Mouse (Mus musculus) ES-CJ7 (cell line): ENCODE results near the gene Ift43.
A peak's percentile ranks its signal among the peaks of the same experiment; 100 is the strongest.

Experiments
- DNase-seq: peaks from one replicate; pipeline ENCODE4 v3.0.0; 2011; ENCODE audit warnings: low read depth, low spot score

The Ift43 gene

DNA sequence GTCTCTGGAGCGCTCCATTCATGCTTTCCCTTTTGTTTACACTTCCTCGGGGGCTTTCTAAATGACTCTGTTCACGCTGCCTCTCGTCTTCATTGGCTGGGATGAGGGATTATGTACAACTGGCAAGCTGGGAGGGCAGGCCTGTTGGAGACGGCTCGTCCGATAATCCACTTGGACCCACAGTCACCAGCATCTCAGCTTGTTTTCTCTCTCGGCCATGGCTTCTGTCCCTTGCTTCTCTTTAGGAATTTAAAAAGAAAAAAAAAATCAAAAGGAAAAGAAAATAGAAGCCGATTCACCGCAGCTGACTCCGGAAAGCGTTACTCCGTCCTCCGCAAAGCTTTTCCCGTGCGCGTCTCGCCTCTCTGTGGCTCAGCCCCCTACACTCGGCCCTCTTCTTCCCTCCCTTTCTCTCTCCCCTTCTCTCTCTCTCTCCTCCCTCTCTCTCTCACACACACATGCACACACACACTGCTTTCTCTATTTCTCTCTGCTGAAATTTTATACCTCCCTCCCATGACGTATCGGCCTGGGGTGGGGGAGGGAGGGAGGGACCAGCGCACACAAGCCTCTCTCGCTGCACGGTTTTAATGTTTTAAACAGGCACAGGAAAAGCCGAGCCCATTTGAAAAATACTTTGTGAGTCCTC is 3.7 kb upstream of the Ift43 start, which contains the start of gene Tgfb3:
Tgfb3 (minus strand) TSS at position 489 of the 649 bp plus-strand sequence.
- no peak for DNase-seq

DNA sequence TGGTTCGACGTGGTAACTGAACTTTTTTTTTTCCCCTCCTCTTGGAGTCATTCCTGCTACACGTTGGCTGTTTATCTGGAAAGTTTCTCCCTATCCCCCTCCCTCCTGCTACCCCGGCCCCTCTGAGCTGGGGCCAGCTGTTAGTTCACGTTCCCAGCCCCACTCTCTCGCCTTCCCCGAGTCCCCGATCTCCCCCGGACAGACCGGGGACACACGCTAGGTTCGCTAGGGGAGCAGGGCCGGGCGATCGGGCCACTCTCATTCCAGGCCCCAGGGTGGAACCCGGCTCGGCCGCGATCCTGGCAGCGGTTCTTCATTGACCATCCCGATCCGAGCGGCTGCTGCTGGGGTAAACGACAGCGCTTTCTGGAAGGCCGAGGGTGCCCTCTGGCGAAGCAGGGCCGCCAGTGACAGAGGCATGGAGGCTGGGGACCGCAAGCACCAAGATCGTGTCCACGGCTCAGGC is 3.1 kb upstream of the Ift43 start:
- DNase-seq = peak; percentile 82

DNA sequence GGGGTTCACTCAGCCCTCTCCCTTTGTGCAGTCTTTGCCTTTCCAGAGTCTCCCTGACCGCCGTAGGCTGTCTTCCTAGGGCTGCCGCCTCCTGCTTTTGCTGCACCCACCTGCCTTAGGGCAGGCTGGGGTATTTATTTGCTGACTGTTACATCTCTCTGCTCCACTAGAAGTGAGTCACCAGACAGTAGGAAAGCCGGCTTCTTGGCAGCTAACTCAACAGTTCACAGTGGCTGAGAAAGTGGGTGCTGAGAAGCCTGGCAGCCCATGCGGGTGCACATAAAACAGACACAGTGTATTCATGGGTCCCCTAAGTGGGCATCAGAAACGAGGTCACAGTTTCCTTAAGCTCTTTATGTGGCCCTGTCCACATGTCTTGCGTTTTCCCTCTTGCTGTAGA is 3.5 kb downstream of the Ift43 start:
- DNase-seq = no peak

- DNase-seq = no peak
These were observed 4.2 kb downstream of the Ift43 start for GRCm38 (mm10) chr12:86086550-86086949.

GRCm38 (mm10) chr12:86088042-86088441 is 5.7 kb downstream of the Ift43 start:
- no peak for DNase-seq

- no peak for DNase-seq
These were observed 8.4 kb downstream of the Ift43 start for GRCm38 (mm10) chr12:86090764-86091163.

- no peak for DNase-seq
These were observed 9.3 kb downstream of the Ift43 start for GRCm38 (mm10) chr12:86091601-86092132.

DNA sequence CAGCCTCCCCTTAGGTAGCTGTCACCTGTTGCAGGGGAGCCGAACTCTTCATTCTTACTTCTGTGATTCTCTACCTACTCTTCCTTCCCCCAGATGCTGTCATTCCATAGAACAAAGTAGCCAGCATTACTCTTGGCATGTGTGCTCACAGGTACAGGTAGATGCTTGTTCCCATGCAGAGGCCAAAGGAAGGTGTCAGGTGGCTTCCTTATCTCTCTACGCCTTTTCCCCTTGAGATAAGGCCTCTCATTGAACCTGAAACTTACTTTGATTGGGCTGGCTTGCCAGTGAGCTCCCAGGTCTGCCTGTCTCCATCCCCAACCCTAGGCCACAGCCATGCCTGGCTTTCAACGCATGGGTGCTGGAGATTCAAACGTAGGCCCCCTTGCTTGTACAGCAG is 11.7 kb downstream of the Ift43 start:
- DNase-seq = no peak

DNA sequence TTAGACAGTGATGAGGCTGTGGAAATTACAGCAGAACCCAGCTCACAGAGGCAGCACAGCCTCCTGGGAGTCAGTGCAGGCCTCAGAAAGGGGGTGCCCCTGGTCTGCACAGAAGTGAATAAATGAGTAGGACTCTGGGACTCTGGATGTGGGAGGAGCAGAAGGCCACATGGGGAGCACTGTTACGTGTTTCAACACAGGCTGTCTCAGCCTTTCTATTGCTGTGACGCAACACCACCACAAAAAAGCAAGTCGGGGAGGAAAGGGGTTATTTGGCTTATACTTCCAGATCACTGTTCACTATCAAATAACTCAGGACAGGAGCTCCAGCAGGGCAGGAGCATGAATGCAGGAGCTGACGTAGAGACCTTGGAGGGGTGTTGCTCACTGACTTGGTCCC is 13.5 kb downstream of the Ift43 start:
- DNase-seq = no peak

- DNase-seq = no peak
These were observed 15.4 kb downstream of the Ift43 start for GRCm38 (mm10) chr12:86097781-86098180.

DNA sequence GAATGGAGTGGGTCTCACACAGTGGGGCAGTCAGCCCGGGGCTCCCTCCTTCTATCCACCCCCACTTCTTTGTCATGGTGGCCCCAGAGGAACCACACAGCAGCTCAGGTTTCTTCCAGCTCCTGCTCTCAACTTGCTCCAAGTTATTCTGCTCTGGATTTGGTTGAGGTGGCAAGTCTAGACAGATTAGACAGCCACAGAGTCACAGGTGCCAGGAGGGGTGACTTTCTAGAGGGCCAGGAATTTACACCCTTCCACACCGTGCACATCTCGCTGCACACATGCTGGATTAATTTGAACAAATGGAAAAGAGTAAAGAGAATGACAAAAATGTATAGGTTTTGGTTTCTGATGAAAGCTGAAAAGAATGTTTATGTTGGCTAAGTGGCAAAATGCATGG is 18.4 kb downstream of the Ift43 start:
- DNase-seq = no peak

DNA sequence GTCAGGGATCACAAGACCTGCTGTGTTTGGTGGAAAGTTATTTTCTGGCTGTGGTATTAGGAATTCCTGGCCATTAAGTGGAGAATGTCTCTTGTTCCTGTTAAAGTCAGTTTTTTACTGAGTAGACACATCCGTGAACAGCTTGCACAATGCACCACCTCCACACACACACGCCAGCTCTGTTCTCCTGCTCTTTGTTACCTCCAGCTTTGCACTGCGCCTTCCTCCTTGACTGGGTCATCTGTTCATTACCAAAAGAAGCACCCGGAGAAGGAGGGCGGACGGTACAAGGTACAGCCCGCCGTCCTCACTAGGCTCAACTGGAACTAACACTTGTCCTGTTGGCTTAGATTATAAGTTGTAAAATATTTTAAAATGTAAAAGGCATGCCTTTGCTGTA is 20.3 kb downstream of the Ift43 start:
- DNase-seq = no peak

GRCm38 (mm10) chr12:86103391-86103790 is 21.1 kb downstream of the Ift43 start:
- no peak for DNase-seq

DNA sequence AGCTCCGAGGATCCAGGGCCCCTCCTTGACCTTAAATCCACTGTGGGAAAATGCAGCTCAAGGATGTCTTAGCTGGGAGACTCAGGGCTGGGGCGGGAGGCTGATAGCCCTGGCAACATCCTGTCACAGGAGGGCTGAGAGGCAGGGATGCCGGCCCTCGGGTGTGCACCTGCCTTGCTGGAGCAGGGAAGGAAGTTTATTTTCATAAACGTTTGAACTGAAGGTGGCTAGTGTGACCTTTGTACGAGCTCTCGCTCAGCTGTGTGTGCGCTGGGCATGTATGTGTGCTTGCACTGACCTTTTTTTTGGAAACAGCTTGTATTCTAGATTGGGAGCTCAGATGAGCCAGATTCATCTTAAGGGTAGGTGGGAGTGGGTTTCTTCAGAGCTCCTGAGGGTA is 21.5 kb downstream of the Ift43 start:
- no peak for DNase-seq

DNA sequence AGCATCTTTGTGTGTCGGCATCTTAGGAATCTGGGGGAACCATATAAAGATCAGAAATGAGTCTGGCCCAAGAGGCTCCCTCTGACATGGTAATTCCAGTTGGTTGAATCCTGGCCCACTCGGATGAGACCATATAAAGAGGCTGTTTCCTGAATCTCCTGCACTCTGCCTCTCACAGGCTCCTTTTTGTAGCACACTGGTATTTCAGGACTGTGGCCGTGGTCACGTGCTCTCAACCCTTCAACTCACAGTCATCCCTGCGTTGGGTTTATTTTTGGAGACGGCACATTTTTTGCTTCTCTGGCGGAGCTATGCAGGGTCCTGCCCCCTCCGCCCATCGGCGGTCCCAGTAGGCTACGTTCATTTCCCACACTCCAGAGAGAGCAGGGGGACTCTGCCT is 22.0 kb downstream of the Ift43 start:
- no peak for DNase-seq

DNA sequence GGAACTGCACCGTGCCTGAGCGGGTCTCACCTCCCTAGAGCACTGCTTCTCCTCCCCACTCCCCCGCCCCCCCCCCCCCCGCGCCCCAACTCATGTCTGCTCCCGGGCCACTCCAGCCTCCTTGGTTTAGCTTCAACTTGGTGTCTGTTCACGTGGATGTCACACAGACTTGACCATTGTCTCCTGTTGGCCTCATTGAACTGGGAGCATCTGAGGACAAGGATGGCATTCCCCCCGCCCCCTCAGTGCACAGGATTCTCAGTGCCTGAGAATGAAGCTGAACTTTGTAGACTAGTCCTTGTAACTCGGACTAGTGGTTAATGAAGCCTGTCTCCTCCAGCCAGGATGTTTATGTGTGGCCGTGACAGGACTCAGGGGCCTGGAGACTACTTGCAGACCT is 23.2 kb downstream of the Ift43 start:
- no peak for DNase-seq

GRCm38 (mm10) chr12:86106086-86106485 is 23.7 kb downstream of the Ift43 start:
- DNase-seq = no peak

GRCm38 (mm10) chr12:86107645-86108044 is 25.3 kb downstream of the Ift43 start:
- DNase-seq = no peak

GRCm38 (mm10) chr12:86109531-86109930 is 27.2 kb downstream of the Ift43 start:
- DNase-seq = no peak

- peak; percentile 42 for DNase-seq
These were observed 28.3 kb downstream of the Ift43 start for GRCm38 (mm10) chr12:86110637-86111036.

DNA sequence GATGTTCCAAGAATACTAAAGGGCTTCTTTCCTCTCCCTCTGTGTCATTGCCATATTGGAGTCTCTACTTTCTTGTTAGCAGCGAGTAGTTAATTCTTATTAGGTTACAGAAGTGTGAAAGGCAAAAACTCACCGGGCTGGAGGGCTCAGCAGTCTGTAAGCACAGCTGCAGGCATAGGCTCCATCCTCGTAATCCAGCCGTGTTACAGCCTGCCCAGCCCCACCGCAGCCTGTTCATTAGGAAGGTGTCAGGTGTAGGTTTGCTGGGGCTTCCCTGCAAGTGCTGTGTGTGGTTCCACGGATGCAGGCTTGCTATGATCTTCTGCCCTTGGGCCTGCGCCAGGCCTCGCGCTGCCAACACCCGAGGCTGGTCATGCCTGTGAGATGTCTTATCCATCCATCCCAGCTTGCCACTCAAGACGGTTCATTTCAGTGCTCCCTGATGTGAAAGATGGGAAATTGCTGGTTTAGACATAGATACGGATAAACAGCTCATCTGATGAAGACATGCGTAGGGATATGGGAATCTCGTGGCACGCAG is 34.0 kb downstream of the Ift43 start:
- no peak for DNase-seq

DNA sequence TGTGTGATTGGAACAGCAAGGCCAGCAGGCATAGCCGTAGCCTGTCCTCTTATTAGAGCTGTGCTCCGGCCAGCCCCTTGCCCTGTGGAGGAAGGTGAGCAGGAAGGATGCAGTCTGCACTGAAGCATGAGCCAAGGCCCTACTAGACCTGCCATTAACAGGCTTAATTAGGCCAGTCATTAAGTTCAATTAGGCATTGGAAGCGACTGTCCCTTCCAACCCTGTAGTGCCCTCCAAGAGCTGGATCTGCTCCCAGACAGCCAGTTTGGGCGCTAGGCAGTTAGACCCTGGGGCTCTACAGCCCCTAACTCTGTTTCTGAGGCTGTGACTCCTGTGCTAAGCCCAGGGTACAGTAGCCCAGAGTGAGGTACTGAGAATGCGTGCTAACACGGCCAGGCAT is 41.7 kb downstream of the Ift43 start:
- no peak for DNase-seq

GRCm38 (mm10) chr12:86128122-86128521 is 45.8 kb downstream of the Ift43 start:
- no peak for DNase-seq
